Mouse (Mus musculus): Measurements from ENCODE around the gene Eid1. TPM values are rescaled to one million over a fixed set of nuclear protein-coding genes. Genes with fewer than 3 reads are reported as not detected.
A peak's percentile ranks its signal among the peaks of the same experiment; 100 is the strongest.

Eid1 gene
- total RNA-seq, 1 experiment from 2014 or later, result 228 TPM

DNA sequence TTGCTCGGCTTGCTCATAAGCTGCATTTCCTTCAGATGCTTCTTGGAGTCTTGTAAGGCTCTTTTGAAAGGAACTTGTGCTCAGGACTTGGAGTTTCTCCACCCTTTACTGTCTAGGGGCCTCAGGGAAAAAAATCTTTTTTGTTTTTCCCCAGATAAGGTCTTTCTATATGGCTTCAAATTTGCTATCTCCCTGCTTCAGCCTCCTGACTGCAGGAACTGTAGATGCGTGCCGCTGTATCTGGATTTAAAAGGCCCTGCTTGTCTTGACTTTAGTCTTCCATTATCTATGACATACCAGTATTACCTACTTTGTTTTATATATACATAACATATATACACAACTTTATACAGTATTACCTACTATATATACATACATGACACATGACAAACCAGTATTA lies 10.4 kb upstream of the Eid1 start:
- ATAC-seq (replicated peaks in 1 of 2; ENCODE audit: insufficient read depth in 1 of 2, low FRiP score in 2 of 2, low TSS enrichment in 1 of 2, low read depth in 1 of 2, poor library complexity in 2 of 2, severe bottlenecking in 2 of 2), result no peak

DNA sequence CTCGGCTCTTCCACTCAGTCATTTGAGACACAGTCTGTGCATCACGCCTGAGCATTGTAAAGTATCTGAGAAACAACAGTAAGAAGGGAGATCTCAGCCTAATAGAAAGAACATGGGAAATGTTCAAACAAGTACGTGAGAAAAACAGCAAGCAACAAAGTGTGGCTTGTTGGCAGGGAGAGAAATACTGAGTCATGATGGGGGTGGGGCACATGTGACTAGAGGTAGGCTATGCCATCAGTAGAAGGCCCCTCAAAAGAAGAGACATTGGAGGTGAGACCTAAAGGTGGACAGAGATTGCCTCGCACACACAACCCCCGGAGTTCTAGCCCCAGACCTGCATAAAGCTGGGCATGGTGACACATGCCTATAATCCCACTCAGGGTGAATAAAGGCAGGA lies 7.7 kb upstream of the Eid1 start:
- no peak for ATAC-seq (replicated peaks in 1 of 2; ENCODE audit: insufficient read depth in 1 of 2, low FRiP score in 2 of 2, low TSS enrichment in 1 of 2, low read depth in 1 of 2, poor library complexity in 2 of 2, severe bottlenecking in 2 of 2)

DNA sequence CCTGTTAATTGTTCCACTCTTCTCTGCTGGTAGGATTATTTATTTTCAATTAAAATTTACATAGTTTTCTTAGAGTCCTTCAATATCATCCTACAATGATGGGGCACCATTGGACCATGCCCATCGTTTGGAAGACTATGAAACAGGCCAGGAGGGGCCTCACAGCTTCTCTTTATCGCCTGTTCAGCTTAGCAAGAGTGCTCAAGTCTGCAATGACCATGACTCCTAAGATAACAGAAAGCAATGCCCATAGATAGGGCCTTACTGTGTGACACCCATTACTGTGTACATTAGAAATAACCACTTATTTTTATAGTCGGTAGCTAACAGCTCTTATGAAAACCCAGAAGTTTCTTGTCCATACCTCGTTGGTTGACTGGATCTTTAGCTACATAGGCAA lies 7.0 kb upstream of the Eid1 start:
- ATAC-seq (replicated peaks in 1 of 2; ENCODE audit: insufficient read depth in 1 of 2, low FRiP score in 2 of 2, low TSS enrichment in 1 of 2, low read depth in 1 of 2, poor library complexity in 2 of 2, severe bottlenecking in 2 of 2), result no peak

DNA sequence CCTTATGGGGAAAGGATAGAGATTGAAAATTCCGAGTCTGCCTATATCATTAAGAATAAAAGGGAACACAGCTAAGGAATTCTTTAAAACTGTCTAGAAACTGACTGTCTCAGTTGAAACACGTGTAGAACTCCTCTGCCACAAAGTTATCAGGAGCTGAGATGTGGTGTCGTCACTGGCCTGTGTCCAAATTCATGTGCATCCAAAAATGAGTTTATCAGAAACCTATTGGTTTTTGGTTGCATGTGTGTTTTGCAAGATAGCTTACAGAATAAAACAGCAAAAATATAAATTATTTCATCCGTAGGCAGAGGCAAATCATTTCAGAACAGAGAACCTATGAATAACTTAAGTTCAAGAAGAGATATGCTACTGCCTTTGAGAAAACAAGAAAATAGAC lies 6.2 kb upstream of the Eid1 start:
- no peak for ATAC-seq (replicated peaks in 1 of 2; ENCODE audit: insufficient read depth in 1 of 2, low FRiP score in 2 of 2, low TSS enrichment in 1 of 2, low read depth in 1 of 2, poor library complexity in 2 of 2, severe bottlenecking in 2 of 2)

DNA sequence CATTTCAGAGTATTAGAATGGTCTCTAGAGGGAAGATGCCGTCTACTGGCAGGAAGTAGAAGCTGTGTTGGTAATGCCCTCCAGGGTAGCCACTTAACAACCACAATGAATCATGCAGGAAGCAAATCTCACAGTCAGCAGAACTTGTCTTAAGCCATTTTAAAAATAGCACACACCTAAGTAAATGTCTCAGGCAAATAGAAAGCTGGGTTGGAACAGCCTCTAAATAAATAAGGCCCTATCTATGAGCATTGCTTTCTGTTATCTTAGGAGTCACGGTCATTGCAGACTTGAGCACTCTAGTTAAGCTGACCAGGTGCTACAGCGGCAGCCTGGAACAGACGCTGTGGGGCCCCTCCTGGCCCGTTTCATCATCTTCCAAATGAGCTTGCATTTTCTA lies 5.7 kb upstream of the Eid1 start:
- peak; percentile 90 to 94 for ATAC-seq (replicated peaks in 1 of 2; ENCODE audit: insufficient read depth in 1 of 2, low FRiP score in 2 of 2, low TSS enrichment in 1 of 2, low read depth in 1 of 2, poor library complexity in 2 of 2, severe bottlenecking in 2 of 2)

DNA sequence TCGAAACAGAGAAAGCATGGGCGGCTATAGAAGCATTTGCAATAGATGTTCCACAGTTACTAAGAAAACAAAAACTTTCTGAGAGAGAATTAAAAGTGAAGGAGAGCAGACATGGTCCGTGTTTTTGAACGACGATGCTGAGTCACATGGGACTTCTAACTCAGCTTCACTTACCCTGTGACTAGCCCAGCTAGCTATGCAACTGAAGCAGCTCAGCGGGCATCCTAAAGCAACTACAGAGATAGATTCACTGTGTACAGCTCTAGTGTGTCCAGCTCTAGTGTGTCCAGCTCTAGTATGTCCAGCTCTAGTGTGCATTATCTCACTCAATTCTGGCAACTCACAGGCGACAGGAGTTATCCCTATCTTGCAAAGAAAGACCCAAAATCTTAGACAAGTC lies 5.2 kb upstream of the Eid1 start:
- no peak for ATAC-seq (replicated peaks in 1 of 2; ENCODE audit: insufficient read depth in 1 of 2, low FRiP score in 2 of 2, low TSS enrichment in 1 of 2, low read depth in 1 of 2, poor library complexity in 2 of 2, severe bottlenecking in 2 of 2)

DNA sequence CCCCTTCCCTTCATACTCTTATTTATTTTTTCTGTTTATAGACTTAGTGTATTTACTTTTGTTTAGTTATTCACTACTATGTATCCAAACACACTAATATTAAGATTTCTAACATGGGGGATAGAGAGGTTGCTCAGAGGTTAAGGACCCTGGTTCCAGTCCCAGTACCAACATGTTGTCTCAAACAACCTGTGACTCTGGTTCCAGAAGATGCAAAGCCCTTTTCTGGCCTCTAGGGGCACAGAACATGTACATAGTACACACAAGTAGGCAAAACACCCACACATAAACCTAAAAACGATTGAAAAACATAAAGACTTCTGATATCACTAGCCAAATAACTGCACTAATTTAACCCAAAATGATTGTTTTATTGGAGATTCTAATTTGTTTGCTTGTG lies 2.0 kb upstream of the Eid1 start:
- ATAC-seq (replicated peaks in 1 of 2; ENCODE audit: insufficient read depth in 1 of 2, low FRiP score in 2 of 2, low TSS enrichment in 1 of 2, low read depth in 1 of 2, poor library complexity in 2 of 2, severe bottlenecking in 2 of 2), result no peak

DNA sequence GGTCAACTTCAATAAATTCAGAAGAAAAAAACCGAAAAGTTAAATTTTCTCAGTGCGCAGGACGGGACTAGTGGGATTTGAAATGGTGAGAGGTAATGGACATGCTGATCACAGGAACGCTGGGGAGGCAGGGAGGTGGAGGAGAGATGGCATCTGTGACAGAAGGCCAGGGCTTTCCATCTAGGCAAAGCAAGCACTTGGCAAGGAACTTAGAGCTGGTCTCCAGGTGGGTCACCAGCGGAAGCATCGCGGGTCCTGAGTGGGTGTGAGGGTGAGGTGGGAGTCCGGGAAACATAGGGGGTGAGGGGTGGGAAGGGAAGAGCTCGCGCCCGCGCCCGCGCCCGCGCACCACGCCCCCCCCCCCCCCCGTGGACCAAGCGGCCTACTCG lies 333 bp upstream of the Eid1 start:
- ATAC-seq (replicated peaks in 1 of 2; ENCODE audit: insufficient read depth in 1 of 2, low FRiP score in 2 of 2, low TSS enrichment in 1 of 2, low read depth in 1 of 2, poor library complexity in 2 of 2, severe bottlenecking in 2 of 2), result peak in 1 of 2 experiments; percentile 19; a peak in 1 of 4 replicates

DNA sequence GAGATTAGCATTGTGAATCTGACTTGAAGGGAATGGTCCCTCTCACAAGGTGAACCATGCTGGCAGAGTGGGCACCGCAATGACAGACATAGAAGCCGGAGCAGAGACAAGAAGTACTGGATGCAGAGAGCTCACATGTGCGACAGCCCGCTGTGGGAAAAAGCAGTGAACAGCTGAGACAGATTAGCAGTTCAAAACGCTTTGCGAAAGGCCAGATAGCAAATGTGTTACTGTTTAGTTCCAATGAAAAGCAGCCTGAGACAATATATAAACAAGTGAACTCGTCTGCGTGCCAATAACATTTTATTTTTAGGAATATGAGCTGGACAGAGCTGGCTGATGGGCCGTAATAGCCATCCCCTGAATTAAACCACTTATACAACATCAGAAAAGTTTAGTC lies 8.9 kb downstream of the Eid1 start:
- ATAC-seq (replicated peaks in 1 of 2; ENCODE audit: insufficient read depth in 1 of 2, low FRiP score in 2 of 2, low TSS enrichment in 1 of 2, low read depth in 1 of 2, poor library complexity in 2 of 2, severe bottlenecking in 2 of 2), result no peak

DNA sequence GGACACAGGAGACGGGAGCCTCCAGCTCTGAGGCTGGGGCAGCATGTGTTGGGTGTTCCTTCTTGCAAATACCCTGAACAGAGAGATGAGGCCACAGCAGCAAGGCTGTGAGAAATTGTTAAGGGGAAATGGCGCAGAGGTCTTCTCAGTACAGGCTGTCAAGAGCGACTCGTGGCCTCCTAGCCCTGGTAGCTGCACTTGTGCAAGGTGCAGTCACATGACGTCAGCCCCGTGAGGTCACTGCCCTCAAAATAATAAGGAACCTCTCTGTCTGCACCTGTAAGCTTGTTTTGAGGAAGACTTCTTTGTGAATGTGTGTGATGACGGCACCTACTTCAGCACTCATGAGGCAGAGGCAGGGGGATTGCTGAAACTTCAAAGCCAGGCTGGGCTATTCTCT lies 11.0 kb downstream of the Eid1 start:
- ATAC-seq (replicated peaks in 1 of 2; ENCODE audit: insufficient read depth in 1 of 2, low FRiP score in 2 of 2, low TSS enrichment in 1 of 2, low read depth in 1 of 2, poor library complexity in 2 of 2, severe bottlenecking in 2 of 2), result peak; percentile 32 to 77; a peak in 3 of 4 replicates

DNA sequence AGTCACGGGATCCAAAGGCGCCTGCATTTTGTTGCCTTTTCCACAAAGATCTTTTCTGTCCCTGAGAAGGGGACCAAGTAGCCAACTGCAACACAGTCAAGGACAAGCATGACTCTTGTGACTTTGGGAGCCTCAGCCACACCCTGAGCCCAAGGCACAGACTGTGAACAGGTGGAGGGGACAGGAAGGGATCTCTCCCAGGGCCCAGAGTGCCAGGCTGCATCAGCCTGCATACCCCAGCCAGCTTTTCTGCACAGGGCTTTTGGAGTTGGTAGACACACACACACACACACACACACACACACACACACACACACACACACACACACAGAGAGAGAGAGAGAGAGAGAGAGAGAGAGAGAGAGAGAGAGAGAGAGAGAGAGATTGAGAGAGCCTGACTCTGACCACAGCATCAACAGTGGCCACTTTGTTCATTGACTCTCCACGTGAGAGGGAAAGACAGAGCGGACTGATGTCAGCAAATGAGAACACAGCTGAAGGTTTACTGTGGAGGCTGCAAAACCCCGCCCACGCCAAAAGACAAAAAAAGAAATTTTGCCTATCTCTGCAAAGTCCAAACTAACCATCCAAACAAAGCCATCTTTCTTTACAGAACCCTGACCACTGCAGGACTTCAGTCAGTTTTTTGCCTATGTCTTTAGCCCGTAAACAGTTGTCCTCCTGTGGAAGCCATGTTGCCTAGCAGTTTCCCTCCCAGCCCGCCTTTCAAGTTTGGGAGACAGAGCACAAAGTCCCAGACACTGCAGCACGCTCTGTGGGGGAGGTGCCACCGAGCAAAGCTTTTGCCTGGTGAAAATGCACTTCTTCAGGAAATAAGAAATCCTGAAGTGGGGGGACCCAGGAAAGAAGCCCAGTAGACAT lies 11.9 kb downstream of the Eid1 start:
- no peak for ATAC-seq (replicated peaks in 1 of 2; ENCODE audit: insufficient read depth in 1 of 2, low FRiP score in 2 of 2, low TSS enrichment in 1 of 2, low read depth in 1 of 2, poor library complexity in 2 of 2, severe bottlenecking in 2 of 2)

DNA sequence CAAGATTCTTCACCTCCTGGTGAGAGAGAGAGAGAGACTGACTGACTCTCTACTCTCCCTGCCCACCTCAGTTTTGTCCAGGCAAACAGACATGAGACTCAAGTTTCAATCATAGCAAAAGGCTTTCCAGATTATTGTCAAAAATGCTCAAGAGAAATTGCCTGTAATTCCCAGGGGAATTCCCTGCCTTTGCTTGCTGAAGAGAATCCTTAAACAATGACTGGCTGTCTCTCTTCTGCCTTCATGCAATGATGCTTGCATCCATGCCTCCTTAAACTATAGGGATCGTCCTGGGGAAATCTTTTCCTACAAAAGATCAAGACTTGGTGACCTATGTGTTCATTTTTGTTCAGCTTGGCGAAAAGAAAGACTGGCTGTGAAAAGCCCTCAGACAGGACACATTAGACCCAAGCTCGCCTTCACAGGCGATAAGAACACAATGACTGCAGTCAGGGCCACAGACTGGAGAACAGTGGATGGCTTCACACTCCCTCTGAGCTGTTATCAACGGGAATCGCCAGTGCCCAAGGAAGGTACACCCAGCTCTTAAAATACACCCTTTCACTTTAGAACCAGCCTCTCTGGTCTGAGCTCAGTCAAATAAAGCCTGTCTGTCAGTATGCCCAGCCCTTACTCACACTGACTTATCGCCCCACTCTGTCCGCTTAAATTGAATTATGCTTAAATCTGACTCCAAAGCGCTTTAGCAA lies 12.7 kb downstream of the Eid1 start:
- ATAC-seq (replicated peaks in 1 of 2; ENCODE audit: insufficient read depth in 1 of 2, low FRiP score in 2 of 2, low TSS enrichment in 1 of 2, low read depth in 1 of 2, poor library complexity in 2 of 2, severe bottlenecking in 2 of 2), result no peak

DNA sequence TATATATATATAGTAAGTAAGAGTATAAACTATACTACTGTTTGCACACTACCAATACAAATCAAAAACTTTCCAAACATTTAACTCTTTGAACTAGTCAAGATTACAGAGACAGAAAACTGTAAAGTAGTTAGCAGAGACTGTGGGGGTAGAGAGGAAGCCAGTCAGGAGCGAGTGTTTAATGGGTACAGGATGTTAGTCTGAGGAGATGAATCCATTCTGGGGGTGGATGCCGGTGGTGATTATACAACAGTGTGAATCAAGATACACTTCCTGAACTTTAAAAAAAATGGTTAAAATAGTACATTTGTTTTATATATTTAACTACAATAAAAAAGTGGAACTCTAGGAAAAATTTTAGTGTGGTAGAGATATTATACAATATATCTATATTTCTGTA lies 19.1 kb downstream of the Eid1 start:
- no peak for ATAC-seq (replicated peaks in 1 of 2; ENCODE audit: insufficient read depth in 1 of 2, low FRiP score in 2 of 2, low TSS enrichment in 1 of 2, low read depth in 1 of 2, poor library complexity in 2 of 2, severe bottlenecking in 2 of 2)

DNA sequence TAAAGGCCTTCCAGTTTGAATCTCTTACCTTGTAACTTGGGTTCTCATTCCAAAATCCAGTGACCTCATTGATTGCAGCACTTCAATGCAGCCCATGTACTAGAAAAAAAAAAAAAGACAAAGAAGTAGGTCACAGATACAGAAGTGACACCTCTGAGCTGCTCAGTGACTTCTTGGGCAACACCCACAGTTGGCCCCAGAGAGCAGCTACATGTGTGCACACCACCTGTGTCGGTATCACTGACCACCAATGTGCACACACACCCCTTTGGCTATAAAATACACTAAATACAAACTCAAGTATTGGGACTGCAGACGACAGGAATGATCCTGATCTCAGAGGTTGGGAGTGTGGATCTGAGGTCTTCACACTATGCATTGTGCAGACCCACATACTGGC lies 21.9 kb downstream of the Eid1 start:
- ATAC-seq (replicated peaks in 1 of 2; ENCODE audit: insufficient read depth in 1 of 2, low FRiP score in 2 of 2, low TSS enrichment in 1 of 2, low read depth in 1 of 2, poor library complexity in 2 of 2, severe bottlenecking in 2 of 2), result no peak

DNA sequence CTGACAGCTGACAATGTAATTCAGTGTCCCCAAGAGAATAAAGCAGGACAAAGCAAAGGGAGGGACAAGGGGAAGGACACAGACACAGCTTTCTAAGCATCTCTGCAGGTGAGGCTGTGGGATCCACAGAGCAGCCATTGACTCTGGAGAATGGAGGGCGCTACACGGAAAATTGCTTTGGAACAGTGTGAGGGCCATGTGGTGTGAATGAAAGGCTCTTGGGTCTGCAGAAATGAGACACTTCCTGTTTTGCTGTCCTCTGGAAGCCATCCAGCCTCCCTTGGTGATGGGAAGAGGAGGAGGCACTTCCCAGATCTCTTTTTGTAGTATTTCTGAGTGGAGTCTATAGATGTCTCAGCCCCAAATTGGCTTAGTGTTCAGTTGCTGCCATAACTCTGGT lies 23.3 kb downstream of the Eid1 start:
- peak in 1 of 2 experiments; percentile 37; a peak in 1 of 4 replicates for ATAC-seq (replicated peaks in 1 of 2; ENCODE audit: insufficient read depth in 1 of 2, low FRiP score in 2 of 2, low TSS enrichment in 1 of 2, low read depth in 1 of 2, poor library complexity in 2 of 2, severe bottlenecking in 2 of 2)

DNA sequence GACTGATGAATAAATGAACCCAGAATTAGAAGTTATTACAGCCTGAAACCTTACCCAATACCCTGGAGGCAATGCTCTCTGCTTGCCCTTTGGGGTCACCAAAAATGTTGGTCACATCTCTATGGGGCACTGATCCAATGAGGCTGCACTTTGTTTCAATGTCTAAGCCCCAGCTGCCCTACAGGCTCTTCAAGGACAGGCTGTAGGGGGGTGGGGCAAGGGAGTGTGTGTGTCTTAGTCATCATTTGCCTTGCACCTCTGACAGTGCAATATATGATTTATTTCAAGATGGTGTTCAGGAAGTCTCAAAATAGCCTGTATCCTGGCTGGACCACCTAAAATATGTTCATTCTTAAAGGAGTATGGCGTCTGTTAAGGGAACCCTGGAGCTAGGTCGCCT lies 28.7 kb downstream of the Eid1 start:
- ATAC-seq (replicated peaks in 1 of 2; ENCODE audit: insufficient read depth in 1 of 2, low FRiP score in 2 of 2, low TSS enrichment in 1 of 2, low read depth in 1 of 2, poor library complexity in 2 of 2, severe bottlenecking in 2 of 2), result no peak

DNA sequence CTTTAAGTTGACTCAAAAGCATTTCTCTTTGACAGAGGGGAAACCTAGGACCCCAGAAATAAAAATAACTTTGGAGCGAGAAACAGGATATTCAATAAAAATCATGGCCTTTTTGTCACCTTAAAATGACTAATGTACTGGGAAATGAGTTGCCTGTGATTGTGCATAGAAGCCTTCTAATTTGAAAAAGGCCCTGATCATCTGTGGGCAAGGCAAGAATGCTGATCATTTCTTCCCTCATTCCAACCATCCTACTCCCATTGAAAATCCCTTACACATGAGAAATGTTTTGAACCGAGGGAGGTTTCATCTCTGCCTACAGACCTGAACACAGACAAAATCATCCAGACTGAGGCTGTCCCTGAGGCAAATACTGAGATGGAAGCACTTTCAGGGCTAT lies 30.0 kb downstream of the Eid1 start:
- ATAC-seq (replicated peaks in 1 of 2; ENCODE audit: insufficient read depth in 1 of 2, low FRiP score in 2 of 2, low TSS enrichment in 1 of 2, low read depth in 1 of 2, poor library complexity in 2 of 2, severe bottlenecking in 2 of 2), result no peak

DNA sequence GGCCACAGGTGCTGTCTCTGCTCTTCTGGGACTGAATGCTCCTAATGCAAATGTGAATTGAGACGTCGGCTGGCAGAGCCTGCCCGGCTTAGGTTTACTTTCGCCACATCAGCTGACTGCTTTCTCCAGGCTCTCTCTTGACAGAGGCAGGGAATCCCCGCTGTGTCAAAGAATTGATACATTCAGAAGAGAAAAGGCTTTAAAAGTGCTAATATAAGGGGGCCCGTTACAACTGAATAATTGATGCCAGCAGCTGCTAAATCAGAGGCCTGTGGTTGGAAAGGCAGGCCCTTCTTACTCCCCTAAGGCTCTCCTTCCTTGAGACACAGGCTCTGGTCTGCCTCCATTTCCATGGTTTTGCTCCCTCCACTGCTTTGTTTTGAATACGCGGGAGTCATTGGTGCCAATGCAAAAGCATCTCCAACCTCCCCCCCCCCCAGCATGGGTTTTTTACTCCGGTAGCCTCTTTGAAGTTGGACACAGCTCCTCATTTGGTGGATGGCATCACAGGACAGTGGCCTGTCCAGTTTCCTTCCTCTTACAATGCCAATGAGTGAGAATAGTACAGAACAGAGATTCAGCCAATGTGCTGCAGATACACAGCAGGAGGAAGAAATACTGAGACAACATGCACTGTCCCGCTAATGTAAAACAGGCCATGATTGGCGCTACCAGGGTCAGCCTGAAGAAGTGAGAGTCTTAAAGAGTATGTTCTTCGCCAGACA lies 32.2 kb downstream of the Eid1 start:
- ATAC-seq (replicated peaks in 1 of 2; ENCODE audit: insufficient read depth in 1 of 2, low FRiP score in 2 of 2, low TSS enrichment in 1 of 2, low read depth in 1 of 2, poor library complexity in 2 of 2, severe bottlenecking in 2 of 2), result no peak

All from hematopoietic stem cell, adult 5-6 weeks (primary cell).